Mouse (Mus musculus): ENCODE measurements around the gene Mgat5.

Gene Mgat5

GRCm38 (mm10) chr1:127434829-127435228, 230.0 kb downstream of the Mgat5 start:
- no peak for DNase-seq (ENCODE audit: extremely low spot score)

GRCm38 (mm10) chr1:127437091-127437490, 232.3 kb downstream of the Mgat5 start:
- DNase-seq (ENCODE audit: extremely low spot score): no peak

GRCm38 (mm10) chr1:127439452-127439891, 234.7 kb downstream of the Mgat5 start:
- DNase-seq (ENCODE audit: extremely low spot score): no peak

- DNase-seq (ENCODE audit: extremely low spot score): no peak
These were observed 236.2 kb downstream of the Mgat5 start for GRCm38 (mm10) chr1:127441007-127441406.

GRCm38 (mm10) chr1:127441736-127442135, 236.9 kb downstream of the Mgat5 start:
- no peak for DNase-seq (ENCODE audit: extremely low spot score)

- DNase-seq (ENCODE audit: extremely low spot score): peak; percentile 52
These were observed 238.4 kb downstream of the Mgat5 start for GRCm38 (mm10) chr1:127442880-127443877.

- peak; percentile 4 for DNase-seq (ENCODE audit: extremely low spot score)
These were observed 240.1 kb downstream of the Mgat5 start for GRCm38 (mm10) chr1:127444836-127445485.

- no peak for DNase-seq (ENCODE audit: extremely low spot score)
These were observed 248.6 kb downstream of the Mgat5 start for GRCm38 (mm10) chr1:127453397-127453796.

- DNase-seq (ENCODE audit: extremely low spot score): peak; percentile 68
These were observed 254.2 kb downstream of the Mgat5 start for GRCm38 (mm10) chr1:127459015-127459451.

- DNase-seq (ENCODE audit: extremely low spot score): no peak
These were observed 254.8 kb downstream of the Mgat5 start for GRCm38 (mm10) chr1:127459576-127459975.

GRCm38 (mm10) chr1:127461017-127461416, 256.2 kb downstream of the Mgat5 start:
- DNase-seq (ENCODE audit: extremely low spot score): no peak

GRCm38 (mm10) chr1:127464041-127464440, 259.2 kb downstream of the Mgat5 start:
- no peak for DNase-seq (ENCODE audit: extremely low spot score)

- no peak for DNase-seq (ENCODE audit: extremely low spot score)
These were observed 260.5 kb downstream of the Mgat5 start for GRCm38 (mm10) chr1:127465292-127465691.

GRCm38 (mm10) chr1:127467238-127467637, 262.4 kb downstream of the Mgat5 start:
- no peak for DNase-seq (ENCODE audit: extremely low spot score)

GRCm38 (mm10) chr1:127470175-127470574, 265.4 kb downstream of the Mgat5 start:
- DNase-seq (ENCODE audit: extremely low spot score): no peak

- no peak for DNase-seq (ENCODE audit: extremely low spot score)
These were observed 270.9 kb downstream of the Mgat5 start for GRCm38 (mm10) chr1:127475756-127476155.

- no peak for DNase-seq (ENCODE audit: extremely low spot score)
These were observed 278.1 kb downstream of the Mgat5 start for GRCm38 (mm10) chr1:127482911-127483310.

- no peak for DNase-seq (ENCODE audit: extremely low spot score)
These were observed 279.4 kb downstream of the Mgat5 start for GRCm38 (mm10) chr1:127484188-127484587.

- DNase-seq (ENCODE audit: extremely low spot score): peak; percentile 45
These were observed 280.0 kb downstream of the Mgat5 start for GRCm38 (mm10) chr1:127484826-127485225.

- no peak for DNase-seq (ENCODE audit: extremely low spot score)
These were observed 282.3 kb downstream of the Mgat5 start for GRCm38 (mm10) chr1:127487161-127487560.

- DNase-seq (ENCODE audit: extremely low spot score): peak; percentile 54
These were observed 292.1 kb downstream of the Mgat5 start for GRCm38 (mm10) chr1:127496737-127497543.

- no peak for DNase-seq (ENCODE audit: extremely low spot score)
These were observed 293.9 kb downstream of the Mgat5 start for GRCm38 (mm10) chr1:127498746-127499145.
